Mouse (Mus musculus) cerebellum, adult 9-11 months (tissue): ENCODE data around the gene Prm2.
A peak's percentile ranks its signal among the peaks of the same experiment; 100 is the strongest.

Experiments used
- DNase-seq: peaks from one replicate; pipeline ENCODE4 v3.0.0; 2022

Gene Prm2

DNA sequence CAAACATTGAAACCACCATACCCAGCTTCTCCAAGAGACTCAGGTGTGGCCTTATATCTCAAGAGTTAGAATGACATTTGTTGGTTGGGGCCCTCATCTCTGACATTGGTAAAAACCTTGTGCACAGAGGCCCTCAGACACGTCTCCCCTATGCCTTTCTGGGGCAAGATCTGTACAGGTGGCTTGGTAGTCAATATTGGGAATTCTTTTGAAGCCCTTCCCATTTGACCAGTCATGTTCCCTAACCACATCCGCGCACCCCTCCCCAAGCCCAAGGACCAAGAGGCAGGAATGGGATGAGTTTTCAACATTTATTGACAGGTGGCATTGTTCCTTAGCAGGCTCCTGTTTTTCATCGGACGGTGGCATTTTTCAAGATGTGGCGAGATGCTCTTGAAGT is at the start of gene Prm2:
Gene Prm2 (minus strand): TSS at position 101 of the 400 bp plus-strand sequence.
- no peak for DNase-seq

GRCm38 (mm10) chr16:10844319-10844670 is 48.4 kb upstream of the Prm2 start:
- no peak for DNase-seq

- no peak for DNase-seq
These were observed 47.8 kb upstream of the Prm2 start for GRCm38 (mm10) chr16:10843486-10844318.

GRCm38 (mm10) chr16:10842282-10842855 is 46.4 kb upstream of the Prm2 start:
- DNase-seq: no peak

- no peak for DNase-seq
These were observed 44.1 kb upstream of the Prm2 start for GRCm38 (mm10) chr16:10840018-10840417.

- DNase-seq: no peak
These were observed 42.7 kb upstream of the Prm2 start for GRCm38 (mm10) chr16:10838487-10839245.

DNA sequence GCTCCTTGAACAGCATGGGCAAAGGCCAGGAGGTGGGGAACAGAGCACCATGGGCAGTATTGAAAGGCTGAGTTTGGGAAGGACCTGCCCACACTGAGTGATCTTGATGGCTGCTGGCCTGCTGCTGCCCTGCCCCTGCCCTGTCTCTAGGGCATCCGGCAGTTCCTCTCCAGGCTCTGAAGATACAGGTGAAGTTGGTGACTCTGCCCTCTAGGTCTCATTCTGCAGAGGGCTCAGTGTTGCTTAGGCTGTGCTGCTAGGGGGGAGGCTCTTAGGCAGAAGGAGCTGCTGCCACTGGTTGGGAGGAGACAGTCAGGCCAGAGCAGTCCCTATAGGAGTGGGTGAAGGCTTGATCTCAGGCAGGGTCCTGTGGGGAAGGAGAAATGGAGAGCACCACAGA is 42.0 kb upstream of the Prm2 start:
- no peak for DNase-seq

DNA sequence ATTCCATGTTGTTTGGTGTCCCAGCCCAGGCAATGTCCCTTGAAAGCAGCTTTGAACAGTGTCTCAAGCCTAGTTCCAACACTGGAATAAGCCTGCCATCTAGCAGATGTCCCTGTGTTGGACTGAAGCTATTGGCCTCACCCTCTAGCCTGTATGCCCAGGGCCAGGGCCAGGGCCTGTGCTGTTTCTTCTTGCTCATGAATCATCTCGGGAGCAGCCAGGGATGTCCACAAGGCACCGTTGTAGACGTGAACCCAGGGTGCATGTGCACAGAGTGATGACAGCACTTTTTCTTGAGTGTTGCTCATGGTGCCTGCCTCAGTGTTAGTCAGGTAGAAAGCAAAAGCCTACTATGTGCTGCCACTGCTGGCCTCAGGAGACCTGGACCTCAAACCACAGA is 41.3 kb upstream of the Prm2 start:
- no peak for DNase-seq

GRCm38 (mm10) chr16:10836388-10836787 is 40.5 kb upstream of the Prm2 start:
- DNase-seq: no peak

DNA sequence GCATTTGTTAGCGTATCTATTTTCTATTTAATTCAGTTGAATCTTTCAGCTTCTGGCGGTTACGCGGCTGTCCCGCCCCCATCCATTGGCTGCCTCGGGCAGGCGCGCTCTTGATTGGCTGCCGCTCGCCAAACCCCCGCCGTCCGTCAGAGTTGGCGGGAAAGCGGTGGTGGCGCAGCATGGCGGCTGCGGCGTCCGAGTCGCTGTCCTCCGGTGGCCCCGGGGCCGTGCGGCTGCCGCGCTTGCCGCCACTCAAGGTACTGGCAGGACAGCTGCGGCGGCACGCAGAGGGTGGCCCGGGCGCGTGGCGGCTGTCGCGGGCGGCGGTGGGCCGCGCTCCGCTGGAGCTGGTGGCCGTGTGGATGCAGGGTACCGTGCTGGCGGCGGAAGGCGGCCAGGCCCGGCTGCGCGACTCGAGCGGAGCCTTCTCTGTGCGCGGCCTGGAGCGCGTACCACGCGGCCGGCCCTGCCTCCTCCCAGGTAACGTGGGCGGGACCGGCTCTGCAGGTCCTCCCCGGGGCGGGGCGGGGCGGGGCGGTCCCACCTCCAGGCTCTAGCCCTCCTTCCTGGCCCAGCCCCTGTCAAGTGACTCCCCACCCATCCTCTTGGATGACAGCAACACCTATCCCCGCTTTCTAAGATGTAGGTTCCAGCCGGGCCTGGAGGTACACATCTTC is 39.1 kb upstream of the Prm2 start, which contains the start of gene Rmi2:
Gene Rmi2 (plus strand): TSS at position 149 of the 677 bp plus-strand sequence.
- peak; percentile 87 for DNase-seq

DNA sequence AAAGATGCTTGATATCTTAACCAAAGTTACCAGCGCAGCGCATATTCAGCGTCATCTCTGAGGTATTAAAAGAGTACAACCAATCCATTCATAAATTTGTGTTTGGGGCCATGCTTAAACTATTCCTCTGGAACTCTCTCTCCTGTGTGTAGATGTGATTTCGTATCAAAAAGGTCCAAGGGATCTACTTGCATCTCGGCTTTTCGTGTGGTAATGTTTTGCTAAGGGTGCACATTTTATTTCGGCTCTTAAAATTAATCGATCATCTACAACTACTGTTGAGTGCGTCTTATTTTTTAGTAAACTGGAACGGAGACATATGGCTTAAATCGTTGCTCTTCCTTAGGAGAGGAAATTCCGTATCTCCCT is 38.6 kb upstream of the Prm2 start:
- no peak for DNase-seq

GRCm38 (mm10) chr16:10828461-10828805 is 32.5 kb upstream of the Prm2 start:
- DNase-seq: no peak

GRCm38 (mm10) chr16:10827766-10828460 is 32.0 kb upstream of the Prm2 start:
- no peak for DNase-seq

GRCm38 (mm10) chr16:10827269-10827668 is 31.3 kb upstream of the Prm2 start:
- no peak for DNase-seq

- no peak for DNase-seq
These were observed 29.9 kb upstream of the Prm2 start for GRCm38 (mm10) chr16:10825840-10826239.

DNA sequence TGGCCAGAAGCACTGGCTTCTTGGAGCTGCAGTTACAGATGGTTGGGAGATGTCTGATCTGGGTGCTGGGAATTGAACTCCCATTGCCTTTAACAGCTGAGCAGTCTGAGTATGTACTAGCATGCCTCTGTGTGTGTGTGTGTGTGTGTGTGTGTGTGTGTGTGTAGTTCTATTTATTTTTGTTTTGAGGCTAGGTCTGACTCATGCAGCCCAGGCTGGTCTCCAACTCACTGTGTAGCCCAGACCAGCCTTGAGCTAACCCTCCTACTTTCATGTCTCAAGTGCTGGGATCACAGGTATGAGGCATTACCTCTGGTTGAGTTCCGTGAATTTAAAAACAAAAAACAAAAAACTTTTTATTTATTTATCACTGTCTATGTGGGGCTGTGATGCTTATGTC is 28.6 kb upstream of the Prm2 start:
- no peak for DNase-seq

- DNase-seq: no peak
These were observed 25.5 kb upstream of the Prm2 start for GRCm38 (mm10) chr16:10821387-10821786.

GRCm38 (mm10) chr16:10819966-10820365 is 24.0 kb upstream of the Prm2 start:
- no peak for DNase-seq

- no peak for DNase-seq
These were observed 22.7 kb upstream of the Prm2 start for GRCm38 (mm10) chr16:10818579-10819135.

DNA sequence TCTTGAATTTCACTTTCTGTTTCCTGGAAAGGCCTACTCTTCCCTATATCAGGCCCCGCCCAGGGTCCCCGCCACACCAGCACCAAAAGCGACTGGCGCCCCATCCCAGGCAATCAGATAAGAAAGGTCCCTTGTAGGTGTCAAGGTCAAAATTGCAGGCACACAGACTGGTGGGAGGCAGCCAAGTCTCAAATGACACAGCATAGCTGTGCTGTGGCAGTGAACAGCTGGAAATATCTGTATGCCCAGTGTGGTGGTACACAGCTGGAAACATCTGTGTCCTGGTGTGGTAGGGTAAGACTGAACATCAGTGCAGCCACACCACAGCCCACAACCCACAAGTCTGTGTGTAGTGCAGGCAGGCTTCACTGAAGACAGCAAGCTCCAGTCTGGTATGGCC is 18.9 kb upstream of the Prm2 start:
- DNase-seq: no peak

GRCm38 (mm10) chr16:10813726-10814125 is 17.8 kb upstream of the Prm2 start:
- DNase-seq: no peak

DNA sequence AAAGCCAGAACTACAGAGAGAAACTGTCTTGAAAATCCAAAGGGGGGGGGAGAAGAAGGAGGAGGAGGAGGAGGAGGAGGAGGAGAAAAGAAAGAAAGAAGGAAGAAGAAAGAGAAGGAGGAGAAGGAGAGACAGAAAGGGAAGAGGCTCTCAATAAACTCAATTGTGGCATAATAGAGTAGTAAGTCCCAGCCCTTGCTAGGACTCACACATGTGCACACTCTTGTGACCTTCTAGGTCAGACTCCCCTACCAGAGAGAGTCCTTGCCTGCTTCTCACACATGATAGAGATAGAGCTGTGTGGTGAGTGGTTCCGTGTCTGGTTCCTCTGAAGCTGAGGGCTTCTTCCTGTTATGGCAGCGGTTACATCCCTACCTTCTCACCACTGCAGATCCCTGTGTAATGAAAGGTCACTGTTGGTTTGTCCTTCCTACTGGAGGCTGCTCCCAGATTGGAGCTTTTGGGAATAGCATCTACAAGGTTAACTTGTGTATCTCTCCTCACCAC is 17.0 kb upstream of the Prm2 start, which contains the start of gene Gm11172:
Gene Gm11172 (plus strand): TSS at position 51 of the 507 bp plus-strand sequence.
- no peak for DNase-seq
